Mouse (Mus musculus): Measurements from ENCODE around the gene Tbc1d17. TPM values are rescaled to one million over a fixed set of nuclear protein-coding genes. Genes with fewer than 3 reads are reported as not detected.

The Tbc1d17 gene
- polyA plus RNA-seq, 1 experiment: 151 TPM

- H3K4me1 ChIP-seq (replicated peaks; ENCODE audit: control insufficient read depth, insufficient read depth, low read length): peaks cover 15% of the 10 kb centered on the region
- no peak for DNase-seq
- TF ChIP-seq CTCF (IDR thresholded peaks at IDR 0.05; ENCODE audit: borderline replicate concordance, control insufficient read depth, extremely low read depth, insufficient read depth, low read length, poor library complexity): no peak
- no peak for TF ChIP-seq POLR2A (IDR thresholded peaks at IDR 0.05; ENCODE audit: control insufficient read depth, extremely low read depth, insufficient read depth, low read length, poor library complexity)
- no peak overlapping the region for H3K4me3 ChIP-seq (ENCODE audit: control insufficient read depth, insufficient read depth, low read length)
- 66% methylated on average over 7 of the region's 7 CpGs for WGBS
- no peak overlapping the region for H3K27ac ChIP-seq (ENCODE audit: control insufficient read depth, insufficient read depth, low read length)
- no peaks in the 10 kb centered on the region; the same call in 1 of the 2 replicates for H3K36me3 ChIP-seq (ENCODE audit: control insufficient read depth, insufficient read depth, low read length)
- no peaks in the 10 kb centered on the region for H3K27me3 ChIP-seq (ENCODE audit: control insufficient read depth, insufficient read depth, low read length)
These were observed 25.5 kb downstream of the Tbc1d17 start for GRCm38 (mm10) chr7:44823409-44823808.

GRCm38 (mm10) chr7:44821666-44822448, 27.0 kb downstream of the Tbc1d17 start:
- no peaks in the 10 kb centered on the region; the same call in 1 of the 2 replicates for H3K36me3 ChIP-seq (ENCODE audit: control insufficient read depth, insufficient read depth, low read length)
- WGBS: 86% methylated on average over 7 of the region's 7 CpGs
- no peak overlapping the region for H3K4me3 ChIP-seq (ENCODE audit: control insufficient read depth, insufficient read depth, low read length)
- no peak for DNase-seq
- no peak for TF ChIP-seq POLR2A (IDR thresholded peaks at IDR 0.05; ENCODE audit: control insufficient read depth, extremely low read depth, insufficient read depth, low read length, poor library complexity)
- TF ChIP-seq CTCF (IDR thresholded peaks at IDR 0.05; ENCODE audit: borderline replicate concordance, control insufficient read depth, extremely low read depth, insufficient read depth, low read length, poor library complexity): no peak
- no peak overlapping the region for H3K27ac ChIP-seq (ENCODE audit: control insufficient read depth, insufficient read depth, low read length)
- no peaks in the 10 kb centered on the region for H3K27me3 ChIP-seq (ENCODE audit: control insufficient read depth, insufficient read depth, low read length)
- peaks cover 24% of the 10 kb centered on the region for H3K4me1 ChIP-seq (replicated peaks; ENCODE audit: control insufficient read depth, insufficient read depth, low read length)

- H3K4me1 ChIP-seq (replicated peaks; ENCODE audit: control insufficient read depth, insufficient read depth, low read length): peaks cover 24% of the 10 kb centered on the region
- no peak for DNase-seq
- no peaks in the 10 kb centered on the region for H3K27me3 ChIP-seq (ENCODE audit: control insufficient read depth, insufficient read depth, low read length)
- no peaks in the 10 kb centered on the region; the same call in 1 of the 2 replicates for H3K36me3 ChIP-seq (ENCODE audit: control insufficient read depth, insufficient read depth, low read length)
- TF ChIP-seq POLR2A (IDR thresholded peaks at IDR 0.05; ENCODE audit: control insufficient read depth, extremely low read depth, insufficient read depth, low read length, poor library complexity) (no peak), CTCF (IDR thresholded peaks at IDR 0.05; ENCODE audit: borderline replicate concordance, control insufficient read depth, extremely low read depth, insufficient read depth, low read length, poor library complexity) (no peak)
- H3K27ac ChIP-seq (ENCODE audit: control insufficient read depth, insufficient read depth, low read length): no peak overlapping the region
- H3K4me3 ChIP-seq (ENCODE audit: control insufficient read depth, insufficient read depth, low read length): no peak overlapping the region
- 85% methylated on average over 3 of the region's 3 CpGs for WGBS
These were observed 28.4 kb downstream of the Tbc1d17 start for GRCm38 (mm10) chr7:44820525-44820924.

- DNase-seq: no peak
- Histone ChIP-seq H3K27me3 (ENCODE audit: control insufficient read depth, insufficient read depth, low read length) (no peaks in the 10 kb centered on the region), H3K36me3 (ENCODE audit: control insufficient read depth, insufficient read depth, low read length) (no peaks in the 10 kb centered on the region), H3K4me1 (replicated peaks; ENCODE audit: control insufficient read depth, insufficient read depth, low read length) (peaks cover 28% of the 10 kb centered on the region), H3K4me3 (ENCODE audit: control insufficient read depth, insufficient read depth, low read length) (no peak overlapping the region), H3K27ac (ENCODE audit: control insufficient read depth, insufficient read depth, low read length) (no peak overlapping the region)
- TF ChIP-seq CTCF (IDR thresholded peaks at IDR 0.05; ENCODE audit: borderline replicate concordance, control insufficient read depth, extremely low read depth, insufficient read depth, low read length, poor library complexity) (no peak), POLR2A (IDR thresholded peaks at IDR 0.05; ENCODE audit: control insufficient read depth, extremely low read depth, insufficient read depth, low read length, poor library complexity) (no peak)
- WGBS: 57% methylated on average over 5 of the region's 5 CpGs
These were observed 29.0 kb downstream of the Tbc1d17 start for GRCm38 (mm10) chr7:44819863-44820262.

GRCm38 (mm10) chr7:44819391-44819790, 29.5 kb downstream of the Tbc1d17 start:
- peaks cover 25% of the 10 kb centered on the region for H3K4me1 ChIP-seq (replicated peaks; ENCODE audit: control insufficient read depth, insufficient read depth, low read length)
- WGBS: 88% methylated on average over 2 of the region's 2 CpGs
- no peaks in the 10 kb centered on the region for H3K36me3 ChIP-seq (ENCODE audit: control insufficient read depth, insufficient read depth, low read length)
- H3K4me3 ChIP-seq (ENCODE audit: control insufficient read depth, insufficient read depth, low read length): no peak overlapping the region
- H3K27ac ChIP-seq (ENCODE audit: control insufficient read depth, insufficient read depth, low read length): no peak overlapping the region
- TF ChIP-seq POLR2A (IDR thresholded peaks at IDR 0.05; ENCODE audit: control insufficient read depth, extremely low read depth, insufficient read depth, low read length, poor library complexity) (no peak), CTCF (IDR thresholded peaks at IDR 0.05; ENCODE audit: borderline replicate concordance, control insufficient read depth, extremely low read depth, insufficient read depth, low read length, poor library complexity) (no peak)
- DNase-seq: no peak
- no peaks in the 10 kb centered on the region for H3K27me3 ChIP-seq (ENCODE audit: control insufficient read depth, insufficient read depth, low read length)

DNA sequence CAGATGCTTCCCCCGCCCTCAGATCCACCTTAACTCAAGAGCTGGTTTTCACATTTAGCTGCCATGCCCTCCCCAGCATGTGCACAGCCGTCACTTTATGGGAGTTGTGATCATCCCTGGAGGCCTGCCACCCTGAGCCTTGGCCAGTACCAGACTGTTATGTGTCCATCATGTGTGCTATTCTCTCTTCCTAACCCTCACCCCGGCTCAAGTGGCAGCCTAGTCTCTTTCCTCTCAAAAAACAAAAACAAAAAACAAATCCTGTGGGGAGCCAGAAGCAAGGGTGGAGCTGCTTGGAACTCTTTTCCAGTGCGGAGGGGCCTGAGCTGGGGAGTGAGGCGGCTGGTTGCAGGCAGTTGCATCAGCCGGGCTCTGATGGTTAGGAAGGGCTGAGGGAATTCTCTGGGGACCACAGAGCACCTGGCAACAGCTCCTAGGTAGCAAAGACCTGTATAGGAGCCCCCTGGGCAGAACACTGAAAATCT, 30.1 kb downstream of the Tbc1d17 start:
- no peaks in the 10 kb centered on the region for H3K36me3 ChIP-seq (ENCODE audit: control insufficient read depth, insufficient read depth, low read length)
- no peaks in the 10 kb centered on the region for H3K27me3 ChIP-seq (ENCODE audit: control insufficient read depth, insufficient read depth, low read length)
- no peak overlapping the region for H3K4me3 ChIP-seq (ENCODE audit: control insufficient read depth, insufficient read depth, low read length)
- no peak overlapping the region for H3K27ac ChIP-seq (ENCODE audit: control insufficient read depth, insufficient read depth, low read length)
- no peak for TF ChIP-seq POLR2A (IDR thresholded peaks at IDR 0.05; ENCODE audit: control insufficient read depth, extremely low read depth, insufficient read depth, low read length, poor library complexity)
- no peak for TF ChIP-seq CTCF (IDR thresholded peaks at IDR 0.05; ENCODE audit: borderline replicate concordance, control insufficient read depth, extremely low read depth, insufficient read depth, low read length, poor library complexity)
- H3K4me1 ChIP-seq (replicated peaks; ENCODE audit: control insufficient read depth, insufficient read depth, low read length): peaks cover 24% of the 10 kb centered on the region
- no peak for DNase-seq
- WGBS: 59% methylated on average over 6 of the region's 6 CpGs
